Mouse (Mus musculus): ENCODE results near the gene Pigu. TPM values are rescaled to one million over a fixed set of nuclear protein-coding genes. Genes with fewer than 3 reads are reported as not detected.

Gene Pigu
- polyA plus RNA-seq, 1 experiment, result 0.77 TPM

GRCm38 (mm10) chr2:155335231-155335630, 22.0 kb downstream of the Pigu start:
- no peaks in the 10 kb centered on the region for H3K9me3 ChIP-seq (ENCODE audit: control insufficient read depth, low read length)
- no peaks in the 10 kb centered on the region for H3K4me1 ChIP-seq (ENCODE audit: control insufficient read depth)
- no peaks in the 10 kb centered on the region for H3K27me3 ChIP-seq (ENCODE audit: control insufficient read depth)
- no peak overlapping the region for H3K4me3 ChIP-seq (replicated peaks)
- peaks cover 31% of the 10 kb centered on the region for H3K36me3 ChIP-seq (ENCODE audit: control insufficient read depth)
- TF ChIP-seq TAL1 (IDR thresholded peaks at IDR 0.05; ENCODE audit: low read length) (no peak), GATA1 (IDR thresholded peaks at IDR 0.05; ENCODE audit: low read length) (no peak)

- TF ChIP-seq TAL1 (IDR thresholded peaks at IDR 0.05; ENCODE audit: low read length), result no peak
- TF ChIP-seq GATA1 (IDR thresholded peaks at IDR 0.05; ENCODE audit: low read length), result no peak
- H3K4me3 ChIP-seq (replicated peaks), result no peak overlapping the region
- no peaks in the 10 kb centered on the region for H3K4me1 ChIP-seq (ENCODE audit: control insufficient read depth)
- no peaks in the 10 kb centered on the region for H3K9me3 ChIP-seq (ENCODE audit: control insufficient read depth, low read length)
- peaks cover 37% of the 10 kb centered on the region for H3K36me3 ChIP-seq (ENCODE audit: control insufficient read depth)
- H3K27me3 ChIP-seq (ENCODE audit: control insufficient read depth), result no peaks in the 10 kb centered on the region
These were observed 23.8 kb downstream of the Pigu start for GRCm38 (mm10) chr2:155333421-155333820.

- Histone ChIP-seq H3K4me3 (replicated peaks) (no peak overlapping the region), H3K9me3 (ENCODE audit: control insufficient read depth, low read length) (no peaks in the 10 kb centered on the region), H3K4me1 (ENCODE audit: control insufficient read depth) (no peaks in the 10 kb centered on the region), H3K36me3 (ENCODE audit: control insufficient read depth) (peaks cover 47% of the 10 kb centered on the region), H3K27me3 (ENCODE audit: control insufficient read depth) (no peaks in the 10 kb centered on the region)
- no peak for TF ChIP-seq TAL1 (IDR thresholded peaks at IDR 0.05; ENCODE audit: low read length)
- no peak for TF ChIP-seq GATA1 (IDR thresholded peaks at IDR 0.05; ENCODE audit: low read length)
These were observed 25.9 kb downstream of the Pigu start for GRCm38 (mm10) chr2:155331351-155331750.

- Histone ChIP-seq H3K4me1 (ENCODE audit: control insufficient read depth) (no peaks in the 10 kb centered on the region), H3K36me3 (ENCODE audit: control insufficient read depth) (peaks cover 47% of the 10 kb centered on the region), H3K9me3 (ENCODE audit: control insufficient read depth, low read length) (no peaks in the 10 kb centered on the region), H3K4me3 (replicated peaks) (no peak overlapping the region), H3K27me3 (ENCODE audit: control insufficient read depth) (no peaks in the 10 kb centered on the region)
- TF ChIP-seq GATA1 (IDR thresholded peaks at IDR 0.05; ENCODE audit: low read length) (no peak), TAL1 (IDR thresholded peaks at IDR 0.05; ENCODE audit: low read length) (no peak)
These were observed 26.4 kb downstream of the Pigu start for GRCm38 (mm10) chr2:155330811-155331210.

- Histone ChIP-seq H3K36me3 (ENCODE audit: control insufficient read depth) (peaks cover 43% of the 10 kb centered on the region), H3K27me3 (ENCODE audit: control insufficient read depth) (no peaks in the 10 kb centered on the region), H3K4me3 (replicated peaks) (no peak overlapping the region), H3K9me3 (ENCODE audit: control insufficient read depth, low read length) (no peaks in the 10 kb centered on the region), H3K4me1 (ENCODE audit: control insufficient read depth) (no peaks in the 10 kb centered on the region)
- no peak for TF ChIP-seq TAL1 (IDR thresholded peaks at IDR 0.05; ENCODE audit: low read length)
- no peak for TF ChIP-seq GATA1 (IDR thresholded peaks at IDR 0.05; ENCODE audit: low read length)
These were observed 27.5 kb downstream of the Pigu start for GRCm38 (mm10) chr2:155329707-155330106.

- no peaks in the 10 kb centered on the region for H3K27me3 ChIP-seq (ENCODE audit: control insufficient read depth)
- H3K4me1 ChIP-seq (ENCODE audit: control insufficient read depth), result no peaks in the 10 kb centered on the region
- no peak for TF ChIP-seq GATA1 (IDR thresholded peaks at IDR 0.05; ENCODE audit: low read length)
- TF ChIP-seq TAL1 (IDR thresholded peaks at IDR 0.05; ENCODE audit: low read length), result no peak
- H3K4me3 ChIP-seq (replicated peaks), result no peak overlapping the region
- H3K9me3 ChIP-seq (ENCODE audit: control insufficient read depth, low read length), result no peaks in the 10 kb centered on the region
- H3K36me3 ChIP-seq (ENCODE audit: control insufficient read depth), result peaks cover 39% of the 10 kb centered on the region
These were observed 28.3 kb downstream of the Pigu start for GRCm38 (mm10) chr2:155328906-155329305.

- no peaks in the 10 kb centered on the region for H3K27me3 ChIP-seq (ENCODE audit: control insufficient read depth)
- H3K4me1 ChIP-seq (ENCODE audit: control insufficient read depth), result no peaks in the 10 kb centered on the region
- H3K36me3 ChIP-seq (ENCODE audit: control insufficient read depth), result peaks cover 34% of the 10 kb centered on the region
- H3K4me3 ChIP-seq (replicated peaks), result no peak overlapping the region
- no peaks in the 10 kb centered on the region for H3K9me3 ChIP-seq (ENCODE audit: control insufficient read depth, low read length)
- TF ChIP-seq GATA1 (IDR thresholded peaks at IDR 0.05; ENCODE audit: low read length) (no peak), TAL1 (IDR thresholded peaks at IDR 0.05; ENCODE audit: low read length) (no peak)
These were observed 29.3 kb downstream of the Pigu start for GRCm38 (mm10) chr2:155327906-155328305.

- no peak for TF ChIP-seq GATA1 (IDR thresholded peaks at IDR 0.05; ENCODE audit: low read length)
- TF ChIP-seq TAL1 (IDR thresholded peaks at IDR 0.05; ENCODE audit: low read length), result no peak
- Histone ChIP-seq H3K4me1 (ENCODE audit: control insufficient read depth) (no peaks in the 10 kb centered on the region), H3K4me3 (replicated peaks) (no peak overlapping the region), H3K9me3 (ENCODE audit: control insufficient read depth, low read length) (no peaks in the 10 kb centered on the region), H3K36me3 (ENCODE audit: control insufficient read depth) (peaks cover 26% of the 10 kb centered on the region), H3K27me3 (ENCODE audit: control insufficient read depth) (no peaks in the 10 kb centered on the region)
These were observed 31.2 kb downstream of the Pigu start for GRCm38 (mm10) chr2:155326001-155326400.

GRCm38 (mm10) chr2:155320596-155320995, 36.6 kb downstream of the Pigu start:
- Histone ChIP-seq H3K9me3 (ENCODE audit: control insufficient read depth, low read length) (no peaks in the 10 kb centered on the region), H3K27me3 (ENCODE audit: control insufficient read depth) (no peaks in the 10 kb centered on the region), H3K4me1 (ENCODE audit: control insufficient read depth) (no peaks in the 10 kb centered on the region), H3K36me3 (ENCODE audit: control insufficient read depth) (peaks cover 10% of the 10 kb centered on the region), H3K4me3 (replicated peaks) (no peak overlapping the region)
- TF ChIP-seq GATA1 (IDR thresholded peaks at IDR 0.05; ENCODE audit: low read length), result no peak
- no peak for TF ChIP-seq TAL1 (IDR thresholded peaks at IDR 0.05; ENCODE audit: low read length)

GRCm38 (mm10) chr2:155318618-155319017, 38.6 kb downstream of the Pigu start:
- Histone ChIP-seq H3K4me1 (ENCODE audit: control insufficient read depth) (no peaks in the 10 kb centered on the region), H3K36me3 (ENCODE audit: control insufficient read depth) (peaks cover 10% of the 10 kb centered on the region), H3K9me3 (ENCODE audit: control insufficient read depth, low read length) (no peaks in the 10 kb centered on the region), H3K4me3 (replicated peaks) (no peak overlapping the region), H3K27me3 (ENCODE audit: control insufficient read depth) (no peaks in the 10 kb centered on the region)
- TF ChIP-seq GATA1 (IDR thresholded peaks at IDR 0.05; ENCODE audit: low read length) (no peak), TAL1 (IDR thresholded peaks at IDR 0.05; ENCODE audit: low read length) (no peak)

All from erythroblast, embryonic 14.5 days (primary cell).